Mouse (Mus musculus) MEL (cell line): ENCODE measurements around the gene Crybg3. TPM values are rescaled to one million over a fixed set of nuclear protein-coding genes. Genes with fewer than 3 reads are reported as not detected.

Experiments used
- DNase-seq: peaks from one replicate; pipeline ENCODE4 v3.0.0; 2011; ENCODE audit warnings: low read depth, low spot score
- H3K27ac ChIP-seq: 2 replicates; pipeline ENCODE4 v1.5.1; 2012; ENCODE audit warnings: low read depth, mild to moderate bottlenecking, control low read depth, low read length, moderate library complexity; ENCODE audit not compliant: control insufficient read depth
- H3K27me3 ChIP-seq, 2 experiments: fragments of 150-350 bp in 1 of 2; sonication (generic) in 1 of 2; 2 replicates each; pipeline ENCODE4 v1.6.1; 2012; ENCODE audit warnings: low read length in 2 of 2, mild to moderate bottlenecking in 2 of 2, improper control_type of control experiment in 1 of 2, moderate library complexity in 1 of 2; ENCODE audit not compliant: insufficient read depth in 2 of 2, control insufficient read depth in 1 of 2
- H3K36me3 ChIP-seq, 2 experiments: 2 replicates each; pipeline ENCODE4 v1.6.1; 2012 to 2014; ENCODE audit warnings: low read length in 2 of 2, improper control_type of control experiment in 1 of 2, inconsistent platforms in 1 of 2, mild to moderate bottlenecking in 1 of 2; ENCODE audit not compliant: insufficient read depth in 2 of 2, control insufficient read depth in 1 of 2
- H3K4me1 ChIP-seq, 2 experiments: fragments of 150-350 bp in 1 of 2; sonication (generic) in 1 of 2; 2 replicates each; pipeline ENCODE4 v1.6.1; 2012; ENCODE audit warnings: low read length in 2 of 2, improper control_type of control experiment in 1 of 2, mild to moderate bottlenecking in 1 of 2; ENCODE audit not compliant: insufficient read depth in 2 of 2, control insufficient read depth in 1 of 2
- H3K4me3 ChIP-seq, 2 experiments: fragments of 150-350 bp in 1 of 2; sonication (generic) in 1 of 2; 2 replicates each; pipeline ENCODE4 v1.5.1; 2012; ENCODE audit warnings: low read depth in 2 of 2, low read length in 2 of 2, mild to moderate bottlenecking in 2 of 2, moderate library complexity in 2 of 2, control low read depth in 1 of 2, improper control_type of control experiment in 1 of 2; ENCODE audit not compliant: control insufficient read depth in 1 of 2, insufficient read depth in 1 of 2
- H3K79me2 ChIP-seq: 2 replicates; pipeline ENCODE4 v1.6.1; 2012; ENCODE audit warnings: mild to moderate bottlenecking, low read length, moderate library complexity; ENCODE audit not compliant: control insufficient read depth, poor library complexity, insufficient read depth
- H3K9ac ChIP-seq: 2 replicates; pipeline ENCODE4 v1.6.1; 2012; ENCODE audit warnings: low read depth, mild to moderate bottlenecking, control low read depth, low read length, moderate library complexity; ENCODE audit not compliant: control insufficient read depth, poor library complexity, severe bottlenecking
- H3K9me3 ChIP-seq: fragments of 150-350 bp; sonication (generic); replicated peaks from 2 replicates; pipeline ENCODE4 v1.6.1; 2012; ENCODE audit warnings: mild to moderate bottlenecking, low read length, improper control_type of control experiment, moderate library complexity; ENCODE audit not compliant: insufficient read depth
- CHD2 ChIP-seq: IDR thresholded peaks from 2 replicates; pipeline ENCODE4 v1.6.1; 2011; ENCODE audit warnings: low read length, improper control_type of control experiment
- CTCF ChIP-seq, 3 experiments: IDR thresholded peaks in 2 of 3; conservative IDR thresholded peaks in 1 of 3; 2 replicates each; pipeline ENCODE4 v1.5.1; 2011 to 2012; ENCODE audit warnings: low read length in 3 of 3, low read depth in 2 of 3, mild to moderate bottlenecking in 2 of 3, improper control_type of control experiment in 1 of 3, inconsistent platforms in 1 of 3, mixed read lengths in 1 of 3, moderate library complexity in 1 of 3; ENCODE audit not compliant: control insufficient read depth in 1 of 3, insufficient read depth in 1 of 3, poor library complexity in 1 of 3, severe bottlenecking in 1 of 3
- E2F4 ChIP-seq: IDR thresholded peaks from 2 replicates; pipeline ENCODE4 v1.6.1; 2011; ENCODE audit warnings: low read depth, low read length, improper control_type of control experiment, borderline replicate concordance
- ETS1 ChIP-seq: IDR thresholded peaks from 2 replicates; pipeline ENCODE4 v1.6.1; 2012; ENCODE audit warnings: low read depth, mild to moderate bottlenecking, inconsistent platforms, low read length, improper control_type of control experiment, moderate library complexity
- GATA1 ChIP-seq: IDR thresholded peaks from 2 replicates; pipeline ENCODE4 v1.6.1; 2011; ENCODE audit warnings: low read depth, low read length, improper control_type of control experiment
- KAT2A ChIP-seq: conservative IDR thresholded peaks from 2 replicates; pipeline ENCODE4 v1.6.1; 2012; ENCODE audit warnings: low read depth, low read length, improper control_type of control experiment, inconsistent platforms
- MAFK ChIP-seq: IDR thresholded peaks from 2 replicates; pipeline ENCODE4 v1.6.1; 2011; ENCODE audit warnings: low read depth, mild to moderate bottlenecking, low read length, improper control_type of control experiment, borderline replicate concordance
- MAX ChIP-seq: IDR thresholded peaks from 2 replicates; pipeline ENCODE4 v1.6.1; 2011; ENCODE audit warnings: low read length, improper control_type of control experiment
- MYB ChIP-seq: IDR thresholded peaks from 2 replicates; pipeline ENCODE4 v1.6.1; 2011; ENCODE audit warnings: mild to moderate bottlenecking, low read depth, low read length, improper control_type of control experiment
- NRF1 ChIP-seq: IDR thresholded peaks from 2 replicates; pipeline ENCODE4 v1.6.1; 2014; ENCODE audit warnings: low read depth, mild to moderate bottlenecking, inconsistent platforms, low read length, improper control_type of control experiment, moderate library complexity; ENCODE audit not compliant: poor library complexity, insufficient read depth, severe bottlenecking
- POLR2AphosphoS5 ChIP-seq: IDR thresholded peaks from 2 replicates; pipeline ENCODE4 v1.6.1; 2012; ENCODE audit warnings: low read depth, borderline replicate concordance, mild to moderate bottlenecking, inconsistent platforms, low read length, moderate library complexity, mixed read lengths
- SIN3A ChIP-seq: IDR thresholded peaks from 2 replicates; pipeline ENCODE4 v1.6.1; 2012; ENCODE audit warnings: low read length, improper control_type of control experiment, inconsistent platforms
- SMC3 ChIP-seq: IDR thresholded peaks from 2 replicates; pipeline ENCODE4 v1.6.1; 2011; ENCODE audit warnings: low read depth, low read length, improper control_type of control experiment
- TAL1 ChIP-seq: IDR thresholded peaks from 2 replicates; pipeline ENCODE4 v1.6.1; 2012; ENCODE audit warnings: mild to moderate bottlenecking, inconsistent platforms, low read length, moderate library complexity, mixed read lengths
- USF1 ChIP-seq: IDR thresholded peaks from 2 replicates; pipeline ENCODE4 v1.6.1; 2014; ENCODE audit warnings: low read depth, mild to moderate bottlenecking, inconsistent platforms, low read length, improper control_type of control experiment, moderate library complexity
- USF2 ChIP-seq, 2 experiments: IDR thresholded peaks; 2 replicates each; pipeline ENCODE4 v1.6.1; 2011 to 2012; ENCODE audit warnings: improper control_type of control experiment in 2 of 2, low read length in 2 of 2, borderline replicate concordance in 1 of 2, inconsistent platforms in 1 of 2, low read depth in 1 of 2, mild to moderate bottlenecking in 1 of 2; ENCODE audit not compliant: insufficient read depth in 1 of 2
- ZC3H11A ChIP-seq: IDR thresholded peaks from 2 replicates; pipeline ENCODE4 v1.6.1; 2012; ENCODE audit warnings: low read depth, mild to moderate bottlenecking, inconsistent platforms, low read length, improper control_type of control experiment
- polyA plus RNA-seq, 2 experiments: library from polyadenylated mRNA; stranded (reverse) in 1 of 2; unstranded in 1 of 2; fragments of >175 nt in 1 of 2; fragments of >200 nt in 1 of 2; gene quantifications; 2 replicates each; pipeline versions ENCODE4 v1.2.1 to v1.2.4; 2012; ENCODE audit warnings: low replicate concordance in 2 of 2, low read depth in 1 of 2; ENCODE audit not compliant: insufficient read length in 2 of 2, insufficient read depth in 1 of 2, missing spikeins in 1 of 2
- total RNA-seq: library from RNA; depleted of rRNA; stranded (reverse); fragments of 300-350 nt; gene quantifications from 2 replicates; pipeline ENCODE4 v1.2.3, GENCODE M21; 2012

The Crybg3 gene
- total and polyA plus RNA-seq, 3 experiments: 0.63 to 0.73 TPM; not detected in 1

GRCm38 (mm10) chr16:59487975-59488548 lies 112.7 kb downstream of the Crybg3 start:
- Histone ChIP-seq H3K9ac (no peak overlapping the region), H3K27ac (no peak overlapping the region), H3K27me3 (no peaks in the 10 kb centered on the region), H3K4me1 (no peaks in the 10 kb centered on the region), H3K79me2 (no peaks in the 10 kb centered on the region), H3K9me3 (no peaks in the 10 kb centered on the region), H3K36me3 (peaks cover 0 to 3% of the 10 kb centered on the region in 2 experiments; a peak in 3 of 4 replicates), H3K4me3 (no peak overlapping the region)
- no peak for DNase-seq
- TF ChIP-seq USF2 (IDR thresholded peaks at IDR 0.05; ENCODE audit: borderline replicate concordance in 1 of 2, insufficient read depth in 1 of 2, low read depth in 1 of 2, low read length in 2 of 2): no peak
- no peak for TF ChIP-seq ZC3H11A
- TF ChIP-seq SIN3A: no peak
- no peak for TF ChIP-seq USF1
- no peak for TF ChIP-seq E2F4
- TF ChIP-seq KAT2A: no peak
- no peak for TF ChIP-seq SMC3
- TF ChIP-seq POLR2AphosphoS5: no peak
- TF ChIP-seq CHD2: no peak
- TF ChIP-seq TAL1: no peak
- no peak for TF ChIP-seq CTCF (IDR thresholded peaks at IDR 0.05 in 2 of 3, conservative IDR thresholded peaks at IDR 0.05 in 1 of 3; ENCODE audit: control insufficient read depth in 1 of 3, insufficient read depth in 1 of 3, low read depth in 2 of 3, low read length in 3 of 3, poor library complexity in 1 of 3, severe bottlenecking in 1 of 3)
- no peak for TF ChIP-seq NRF1
- TF ChIP-seq GATA1: no peak

- H3K9me3 ChIP-seq: no peaks in the 10 kb centered on the region
- DNase-seq: no peak
These were observed 113.5 kb downstream of the Crybg3 start for GRCm38 (mm10) chr16:59487239-59487638.

More at GRCm38 (mm10) chr16:59487239-59487638, 113.5 kb downstream of the Crybg3 start:
- Histone ChIP-seq H3K4me3 (no peak overlapping the region), H3K27me3 (no peaks in the 10 kb centered on the region), H3K27ac (no peak overlapping the region), H3K9ac (no peak overlapping the region), H3K36me3 (peaks cover 0 to 3% of the 10 kb centered on the region in 2 experiments; a peak in 3 of 4 replicates), H3K79me2 (no peaks in the 10 kb centered on the region), H3K4me1 (no peaks in the 10 kb centered on the region)
- no peak for TF ChIP-seq USF2 (IDR thresholded peaks at IDR 0.05; ENCODE audit: borderline replicate concordance in 1 of 2, insufficient read depth in 1 of 2, low read depth in 1 of 2, low read length in 2 of 2)
- TF ChIP-seq MAX: no peak
- no peak for TF ChIP-seq CTCF (IDR thresholded peaks at IDR 0.05 in 2 of 3, conservative IDR thresholded peaks at IDR 0.05 in 1 of 3; ENCODE audit: control insufficient read depth in 1 of 3, insufficient read depth in 1 of 3, low read depth in 2 of 3, low read length in 3 of 3, poor library complexity in 1 of 3, severe bottlenecking in 1 of 3)
- TF ChIP-seq MYB: no peak
- no peak for TF ChIP-seq ETS1
- TF ChIP-seq MAFK: no peak
